Mouse (Mus musculus) ES-Bruce4 (cell line): ENCODE measurements around the gene Prss53. TPM values are rescaled to one million over a fixed set of nuclear protein-coding genes. Genes with fewer than 3 reads are reported as not detected.
"Not testable (repeated sequence)": the region's sequence is repeated elsewhere in the genome, so short reads cannot be mapped to it uniquely, and the experiment has no call there.

Source experiments
- H3K27ac ChIP-seq: 2 replicates; pipeline ENCODE4 v1.5.1; 2012; ENCODE audit warnings: low read length, inconsistent platforms; ENCODE audit not compliant: insufficient read depth
- H3K27me3 ChIP-seq: 2 replicates; pipeline ENCODE4 v1.6.1; 2012; ENCODE audit warnings: mild to moderate bottlenecking, low read length, inconsistent platforms; ENCODE audit not compliant: control insufficient read depth, poor library complexity, insufficient read depth, severe bottlenecking
- H3K36me3 ChIP-seq: 2 replicates; pipeline ENCODE4 v1.6.1; 2012; ENCODE audit warnings: inconsistent platforms, mild to moderate bottlenecking, low read length, moderate library complexity; ENCODE audit not compliant: control insufficient read depth, poor library complexity, insufficient read depth, severe bottlenecking
- H3K4me1 ChIP-seq: one replicate; pipeline ENCODE4 v1.8.1; 2011; ENCODE audit warnings: low read length; ENCODE audit not compliant: control insufficient read depth, insufficient read depth
- H3K4me3 ChIP-seq: 2 replicates; pipeline ENCODE4 v1.5.1; 2011; ENCODE audit warnings: low read depth, mild to moderate bottlenecking, low read length
- H3K9ac ChIP-seq: 2 replicates; pipeline ENCODE4 v1.6.1; 2012; ENCODE audit warnings: low read depth, mild to moderate bottlenecking, inconsistent platforms; ENCODE audit not compliant: poor library complexity, severe bottlenecking
- H3K9me3 ChIP-seq: replicated peaks from 2 replicates; pipeline ENCODE4 v1.6.1; 2012; ENCODE audit warnings: mild to moderate bottlenecking, low read length, inconsistent platforms; ENCODE audit not compliant: control insufficient read depth, poor library complexity, insufficient read depth, severe bottlenecking
- CTCF ChIP-seq: IDR thresholded peaks from one replicate; pipeline ENCODE4 v1.8.1; 2011; ENCODE audit warnings: low read depth, low read length
- EP300 ChIP-seq: IDR thresholded peaks from 2 replicates; pipeline ENCODE4 v1.6.1; 2011; ENCODE audit warnings: low read depth, low read length; ENCODE audit not compliant: insufficient read depth
- POLR2A ChIP-seq: IDR thresholded peaks from one replicate; pipeline ENCODE4 v1.8.1; 2011; ENCODE audit warnings: low read length; ENCODE audit not compliant: insufficient read depth
- polyA plus RNA-seq: library from polyadenylated mRNA; stranded (reverse); fragments of >200 nt; gene quantifications from 2 replicates; pipeline ENCODE4 v1.2.4, GENCODE M21; 2011; ENCODE audit warnings: low read depth; ENCODE audit not compliant: missing spikeins, insufficient read depth, insufficient read length

The Prss53 gene
- polyA plus RNA-seq, 1 experiment = 0.46 TPM

GRCm38 (mm10) chr7:127898179-127898956 lies 7.6 kb upstream of the Prss53 start:
- H3K4me3 ChIP-seq = no peak overlapping the region
- no peaks in the 10 kb centered on the region for H3K4me1 ChIP-seq
- no peak overlapping the region for H3K27ac ChIP-seq
- no peak for TF ChIP-seq EP300
- no peak for TF ChIP-seq POLR2A
- TF ChIP-seq CTCF = no peak
- no peaks in the 10 kb centered on the region for H3K27me3 ChIP-seq
- H3K9me3 ChIP-seq = no peaks in the 10 kb centered on the region
- no peak overlapping the region for H3K9ac ChIP-seq
- no peaks in the 10 kb centered on the region for H3K36me3 ChIP-seq

GRCm38 (mm10) chr7:127897542-127897941 lies 6.8 kb upstream of the Prss53 start:
- Histone ChIP-seq H3K9me3 (no peaks in the 10 kb centered on the region), H3K27ac (no peak overlapping the region), H3K4me1 (no peaks in the 10 kb centered on the region), H3K4me3 (no peak overlapping the region), H3K36me3 (no peaks in the 10 kb centered on the region), H3K9ac (no peak overlapping the region), H3K27me3 (no peaks in the 10 kb centered on the region)
- no peak for TF ChIP-seq POLR2A

GRCm38 (mm10) chr7:127896384-127896783 lies 5.6 kb upstream of the Prss53 start:
- no peaks in the 10 kb centered on the region for H3K27me3 ChIP-seq
- peak overlapping the region; percentile 40 for H3K4me3 ChIP-seq
- H3K4me1 ChIP-seq = no peaks in the 10 kb centered on the region
- TF ChIP-seq EP300 = no peak
- TF ChIP-seq POLR2A = no peak
- peak; percentile 92 for TF ChIP-seq CTCF
- H3K36me3 ChIP-seq = no peaks in the 10 kb centered on the region
- H3K27ac ChIP-seq = no peak overlapping the region
- no peaks in the 10 kb centered on the region for H3K9me3 ChIP-seq
- no peak overlapping the region for H3K9ac ChIP-seq

DNA sequence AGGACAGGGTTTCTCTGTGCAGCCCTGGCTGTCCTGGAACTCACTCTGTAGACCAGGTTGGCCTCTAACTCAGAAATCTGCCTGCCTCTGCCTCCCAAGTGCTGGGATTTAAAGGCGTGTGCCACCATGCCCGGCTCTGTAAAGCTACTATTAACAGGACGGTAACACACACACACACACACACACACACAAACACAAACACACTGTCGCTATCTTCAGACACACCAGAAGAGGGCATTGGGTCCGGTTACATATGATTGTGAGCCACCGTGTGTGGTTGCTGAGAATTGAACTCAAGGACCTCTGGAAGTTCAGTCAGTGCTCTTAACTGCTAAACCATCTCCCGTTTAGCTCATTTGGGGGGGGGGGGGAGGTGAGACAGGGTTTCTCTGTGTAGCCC lies 5.1 kb upstream of the Prss53 start:
- H3K27ac ChIP-seq, H3K27me3 ChIP-seq, H3K9me3 ChIP-seq, H3K4me1 ChIP-seq, H3K36me3 ChIP-seq, H3K9ac ChIP-seq: not testable (repeated sequence)
- H3K4me3 ChIP-seq = peak overlapping the region; percentile 40

DNA sequence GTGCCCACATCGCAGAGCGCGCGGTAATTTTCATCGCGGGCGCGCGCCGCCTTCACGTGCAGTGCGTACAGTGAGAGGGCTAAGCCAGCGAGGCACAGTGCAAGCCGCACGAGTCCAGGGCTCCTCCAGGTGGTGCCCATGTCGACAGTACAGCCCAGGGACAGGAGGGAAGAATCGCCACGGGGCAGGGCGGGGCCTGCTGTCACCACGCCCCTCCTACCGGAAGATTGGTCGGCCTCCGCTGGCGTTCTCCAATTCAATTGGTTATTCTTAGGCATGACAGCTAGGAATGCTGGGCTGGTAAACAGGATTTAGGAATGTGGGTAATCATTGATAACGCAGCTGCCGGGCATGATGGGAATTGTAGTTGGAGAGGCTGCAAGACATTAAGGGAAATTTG lies 4.7 kb upstream of the Prss53 start, which contains the start of the genes Gm21974 and Vkorc1:
TSS of gene Gm21974 (minus strand) at position 13 of the 400 bp plus-strand sequence.
TSS of gene Vkorc1 (minus strand) at position 176 of the 400 bp plus-strand sequence.
- Histone ChIP-seq H3K27me3 (no peaks in the 10 kb centered on the region), H3K4me3 (peak within 1 kb of the TSS; percentile 72), H3K36me3 (no peaks in the 10 kb centered on the region), H3K27ac (no peak within 1 kb of the TSS), H3K9me3 (no peaks in the 10 kb centered on the region), H3K4me1 (no peaks in the 10 kb centered on the region), H3K9ac (peak within 1 kb of the TSS; percentile 45)
- no peak for TF ChIP-seq CTCF
- TF ChIP-seq EP300 = peak; percentile 58; the same call in 1 of the 2 replicates
- no peak for TF ChIP-seq POLR2A

- no peak for TF ChIP-seq EP300
- TF ChIP-seq CTCF = no peak
- TF ChIP-seq POLR2A = no peak
- Histone ChIP-seq H3K9me3 (no peaks in the 10 kb centered on the region), H3K4me1 (no peaks in the 10 kb centered on the region), H3K4me3 (peak overlapping the region; percentile 72; the same call in 1 of the 2 replicates), H3K36me3 (0 out of 2 replicates have a peak, but pooled peaks cover under 1% of the 10 kb centered on the region), H3K27me3 (no peaks in the 10 kb centered on the region), H3K27ac (no peak overlapping the region), H3K9ac (peak overlapping the region; percentile 45; the same call in 1 of the 2 replicates)
Measured at GRCm38 (mm10) chr7:127894480-127894879, 3.7 kb upstream of the Prss53 start.
